Mouse (Mus musculus) hindbrain, embryonic 13.5 days (tissue): Measurements from ENCODE around the gene Gm21828. TPM values are rescaled to one million over a fixed set of nuclear protein-coding genes. Genes with fewer than 3 reads are reported as not detected.
"Not testable (repeated sequence)": the region's sequence is repeated elsewhere in the genome, so short reads cannot be mapped to it uniquely, and the experiment has no call there.

Experiments
- ATAC-seq: fragments of 200-750 bp; cut with Nextera tagmentation; 2 replicates; pipeline ENCODE4 v1.8.0; 2017; ENCODE audit warnings: moderate TSS enrichment; ENCODE audit not compliant: low FRiP score
- H3K27ac ChIP-seq: fragments of 300-500 bp; sonication (generic); 2 replicates; pipeline ENCODE4 v1.5.1; 2015; ENCODE audit warnings: inconsistent platforms, mild to moderate bottlenecking, moderate library complexity
- H3K27me3 ChIP-seq: fragments of 300-500 bp; sonication (generic); 2 replicates; pipeline ENCODE4 v1.6.1; 2015; ENCODE audit warnings: mild to moderate bottlenecking, inconsistent platforms
- H3K36me3 ChIP-seq: fragments of 300-500 bp; sonication (generic); 2 replicates; pipeline ENCODE4 v1.6.1; 2015; ENCODE audit warnings: mild to moderate bottlenecking, inconsistent platforms
- H3K4me1 ChIP-seq: fragments of 300-500 bp; sonication (generic); replicated peaks from 2 replicates; pipeline ENCODE4 v1.6.1; 2015; ENCODE audit warnings: inconsistent platforms
- H3K4me2 ChIP-seq: fragments of 300-500 bp; sonication (generic); 2 replicates; pipeline ENCODE4 v1.6.1; 2015; ENCODE audit warnings: inconsistent platforms, mild to moderate bottlenecking, moderate library complexity
- H3K4me3 ChIP-seq: fragments of 300-500 bp; sonication (generic); 2 replicates; pipeline ENCODE4 v1.5.1; 2015; ENCODE audit warnings: mild to moderate bottlenecking, inconsistent platforms
- H3K9ac ChIP-seq: fragments of 300-500 bp; sonication (generic); 2 replicates; pipeline ENCODE4 v1.6.1; 2015; ENCODE audit warnings: mild to moderate bottlenecking, inconsistent platforms
- H3K9me3 ChIP-seq: fragments of 300-500 bp; sonication (generic); 2 replicates; pipeline ENCODE4 v1.6.1; 2016; ENCODE audit warnings: inconsistent platforms
- WGBS: fragments of 180-500 bp; shearing (Covaris S2); methylation state at CpG from one replicate; pipeline ENCODE4 v1.1.7; 2015; 5-methylcytosine and 5-hydroxymethylcytosine counted together
- polyA plus RNA-seq: library from polyadenylated mRNA; unstranded; fragments of >200 nt; fragmentation: Nextera tagmentation; extraction: Ambion mirVana; gene quantifications from 2 replicates; pipeline ENCODE4 v1.2.1, GENCODE M21; 2015

Gm21828 gene
- not detected in 2 replicates for polyA plus RNA-seq

DNA sequence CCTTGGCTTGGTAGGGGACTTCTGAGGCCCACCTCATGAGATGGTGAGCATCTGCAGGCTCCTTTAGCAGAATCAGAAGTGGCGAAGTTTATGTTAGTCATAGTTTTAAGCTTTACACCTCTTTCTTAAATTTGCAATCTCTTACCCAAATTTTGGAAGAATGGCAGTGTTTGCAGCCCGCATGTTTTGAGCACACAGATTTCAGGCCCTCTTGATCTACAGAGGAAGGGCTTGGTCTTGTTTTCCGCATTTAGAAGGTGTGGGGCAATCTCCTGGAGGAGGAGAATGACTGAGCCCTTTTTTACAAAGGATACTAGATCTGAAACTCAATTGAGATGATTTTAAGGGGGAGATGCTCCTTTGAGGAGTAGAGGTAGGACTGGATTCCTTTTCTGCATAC, at the start of gene Gm21828:
Gm21828 (minus strand) TSS at position 101 of the 400 bp plus-strand sequence.
- H3K9me3 ChIP-seq, H3K27ac ChIP-seq, ATAC-seq, H3K9ac ChIP-seq, H3K4me1 ChIP-seq, H3K4me3 ChIP-seq, H3K27me3 ChIP-seq, H3K4me2 ChIP-seq, H3K36me3 ChIP-seq: not testable (repeated sequence)
- no CpG with 5 or more reads among the region's 3 CpGs for WGBS

DNA sequence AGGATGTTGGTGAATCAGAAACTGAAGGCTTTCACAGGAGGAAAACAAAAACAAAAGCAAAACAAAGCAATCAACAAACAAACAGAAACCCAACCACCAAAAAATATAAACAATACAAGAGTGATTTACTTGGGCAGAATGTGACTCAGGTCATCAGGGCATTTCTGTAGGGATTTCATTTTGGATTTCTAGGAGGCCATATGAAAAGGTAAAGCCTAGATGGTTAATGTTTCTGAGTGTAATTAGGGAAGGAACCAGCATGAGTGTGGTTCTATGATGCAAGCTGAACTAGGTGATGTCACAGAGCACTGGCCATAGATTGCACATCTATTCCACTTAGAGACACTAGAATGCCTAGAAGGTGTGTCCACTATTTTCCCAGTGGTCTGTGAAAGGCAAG, 28.4 kb upstream of the Gm21828 start, which contains the start of the genes Gm21440 and Gm21454:
Gm21440 (plus strand) TSS at position 301 of the 400 bp plus-strand sequence.
Gm21454 (plus strand) TSS at position 352 of the 400 bp plus-strand sequence.
- not testable (repeated sequence) for H3K27ac ChIP-seq, H3K4me2 ChIP-seq, H3K36me3 ChIP-seq, H3K27me3 ChIP-seq, H3K9ac ChIP-seq, H3K4me1 ChIP-seq, ATAC-seq, H3K9me3 ChIP-seq, H3K4me3 ChIP-seq

Other genes with a start within 250 kb of the Gm21828 start
- gene Gm20807, start 181.0 kb downstream of the Gm21828 start, polyA plus RNA-seq, result not detected in 2 replicates
- not detected in 2 replicates for gene Gm21891, start 90.4 kb downstream of the Gm21828 start, polyA plus RNA-seq
- gene Gm21425, start 62.0 kb downstream of the Gm21828 start, polyA plus RNA-seq, result not detected in 2 replicates
- not detected in 2 replicates for gene Gm21440, start 28.5 kb upstream of the Gm21828 start, polyA plus RNA-seq
- gene Gm21454, start 28.5 kb upstream of the Gm21828 start, polyA plus RNA-seq, result not detected in 2 replicates
- gene Gm21725, start 125.1 kb upstream of the Gm21828 start, polyA plus RNA-seq, result not detected in 2 replicates
- not detected in 2 replicates for gene Gm21866, start 241.7 kb upstream of the Gm21828 start, polyA plus RNA-seq